Mouse (Mus musculus): ENCODE measurements at regions not wholly inside any gene's neighbourhood (a gene's known extent, or its start where the extent isn't known, plus 50 kb on each side); places are given as distances from the start of the nearest gene placed in this dataset.

DNA sequence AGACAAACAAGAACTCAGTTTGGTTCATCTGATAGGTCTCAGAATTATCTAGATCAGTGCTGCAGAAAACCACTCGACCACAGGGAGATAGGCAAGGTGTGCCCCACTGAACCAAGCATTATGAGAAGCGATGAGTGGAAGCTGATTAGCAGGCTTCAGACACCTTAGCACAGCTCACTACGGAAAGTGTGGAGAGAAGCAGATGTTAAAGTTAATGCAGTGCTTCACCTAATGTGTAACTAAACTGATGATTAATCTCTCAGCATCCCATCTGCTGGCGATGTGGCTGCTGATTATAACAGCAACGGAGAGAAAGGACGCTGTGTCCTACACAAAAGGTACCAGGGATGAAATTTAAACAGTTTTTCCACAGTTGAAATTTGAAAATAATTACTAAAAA, 1517.8 kb upstream of the Pcdh20 start:
- DNase-seq (ENCODE audit: low spot score) (peak; percentile 51), ATAC-seq (ENCODE audit: low FRiP score) (no peak)
- Histone ChIP-seq H3K27ac (ENCODE audit: low read depth, low read length) (no peak overlapping the region), H3K9ac (replicated peaks; ENCODE audit: low read length, poor library complexity, severe bottlenecking) (no peak overlapping the region), H3K4me1 (ENCODE audit: insufficient read depth, low read length) (no peaks in the 10 kb centered on the region), H3K4me2 (ENCODE audit: low read depth, low read length, poor library complexity, severe bottlenecking) (no peak overlapping the region), H3K27me3 (ENCODE audit: insufficient read depth, low read length) (no peaks in the 10 kb centered on the region), H3K9me3 (ENCODE audit: low read length) (no peaks in the 10 kb centered on the region), H3K36me3 (ENCODE audit: insufficient read depth, low read length) (no peaks in the 10 kb centered on the region), H3K4me3 (ENCODE audit: low read depth, low read length) (no peak overlapping the region)
- 48% methylated on average over 6 of the region's 6 CpGs for WGBS
- TF ChIP-seq CTCF (IDR thresholded peaks at IDR 0.05), result no peak

DNA sequence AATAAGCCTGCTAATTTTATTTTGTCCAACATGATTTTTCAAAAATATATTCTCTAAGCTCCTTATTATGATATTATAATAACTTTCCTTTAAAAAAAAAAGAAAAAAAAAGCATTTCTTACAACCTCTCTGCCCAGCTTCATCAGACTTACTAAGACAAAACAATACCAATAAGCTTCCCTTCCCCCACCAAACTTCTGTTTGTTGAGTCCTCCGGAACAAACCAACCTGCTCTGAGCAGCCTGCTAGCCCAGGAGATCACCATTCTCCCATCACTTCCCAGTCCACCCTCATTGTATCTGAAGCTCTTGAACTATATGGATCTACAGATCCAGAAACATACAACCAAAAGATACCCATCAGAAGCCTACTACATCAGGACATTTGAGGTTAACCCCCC, 1514.9 kb upstream of the Pcdh20 start:
- H3K36me3 ChIP-seq (ENCODE audit: insufficient read depth, low read length), result no peaks in the 10 kb centered on the region
- H3K9ac ChIP-seq (replicated peaks; ENCODE audit: low read length, poor library complexity, severe bottlenecking), result no peak overlapping the region
- 51% methylated on average over 1 of the region's 1 CpGs for WGBS
- DNase-seq (ENCODE audit: low spot score) (no peak), ATAC-seq (ENCODE audit: low FRiP score) (no peak)
- H3K4me1 ChIP-seq (ENCODE audit: insufficient read depth, low read length), result no peaks in the 10 kb centered on the region
- H3K4me2 ChIP-seq (ENCODE audit: low read depth, low read length, poor library complexity, severe bottlenecking), result no peak overlapping the region
- no peak overlapping the region for H3K4me3 ChIP-seq (ENCODE audit: low read depth, low read length)
- no peaks in the 10 kb centered on the region for H3K27me3 ChIP-seq (ENCODE audit: insufficient read depth, low read length)
- H3K9me3 ChIP-seq (ENCODE audit: low read length), result no peaks in the 10 kb centered on the region
- TF ChIP-seq CTCF (IDR thresholded peaks at IDR 0.05), result no peak
- H3K27ac ChIP-seq (ENCODE audit: low read depth, low read length), result no peak overlapping the region

DNA sequence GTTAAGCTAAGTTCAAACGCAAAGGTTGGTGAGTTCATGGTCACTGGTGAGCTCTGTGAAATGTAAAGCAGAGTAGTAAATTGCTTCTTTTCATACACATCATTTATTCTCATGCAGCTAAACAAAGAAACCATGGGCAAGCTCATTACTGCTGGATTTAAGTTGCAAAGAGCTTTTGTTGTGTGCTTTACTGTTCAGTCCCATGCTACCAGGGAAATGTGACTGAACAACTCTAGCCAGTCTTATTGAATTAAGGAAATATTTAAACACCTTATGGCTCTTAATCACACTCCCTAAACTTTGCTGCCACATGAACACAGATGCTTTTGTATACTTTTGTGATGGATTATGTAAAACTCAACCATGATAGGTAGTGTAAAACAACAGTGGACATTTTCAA, 1514.4 kb upstream of the Pcdh20 start:
- DNase-seq (ENCODE audit: low spot score) (no peak), ATAC-seq (ENCODE audit: low FRiP score) (no peak)
- TF ChIP-seq CTCF (IDR thresholded peaks at IDR 0.05), result no peak
- H3K4me2 ChIP-seq (ENCODE audit: low read depth, low read length, poor library complexity, severe bottlenecking), result no peak overlapping the region
- no peaks in the 10 kb centered on the region for H3K4me1 ChIP-seq (ENCODE audit: insufficient read depth, low read length)
- no peak overlapping the region for H3K9ac ChIP-seq (replicated peaks; ENCODE audit: low read length, poor library complexity, severe bottlenecking)
- no peak overlapping the region for H3K4me3 ChIP-seq (ENCODE audit: low read depth, low read length)
- no peak overlapping the region for H3K27ac ChIP-seq (ENCODE audit: low read depth, low read length)
- H3K36me3 ChIP-seq (ENCODE audit: insufficient read depth, low read length), result no peaks in the 10 kb centered on the region
- 31% methylated on average over 1 of the region's 1 CpGs for WGBS
- H3K27me3 ChIP-seq (ENCODE audit: insufficient read depth, low read length), result no peaks in the 10 kb centered on the region
- H3K9me3 ChIP-seq (ENCODE audit: low read length), result no peaks in the 10 kb centered on the region

Data from midbrain, postnatal 0 days (tissue).